Mouse (Mus musculus): ENCODE results near the gene Cfap126.

- TF ChIP-seq POLR2A (IDR thresholded peaks at IDR 0.05; ENCODE audit: control insufficient read depth in 1 of 2, insufficient read depth in 1 of 2, low read depth in 1 of 2, low read length in 2 of 2, poor library complexity in 1 of 2) (no peak), CTCF (IDR thresholded peaks at IDR 0.05 in 2 of 3, conservative IDR thresholded peaks at IDR 0.05 in 1 of 3; ENCODE audit: control insufficient read depth in 1 of 3, insufficient read depth in 1 of 3, low read depth in 2 of 3, low read length in 3 of 3, poor library complexity in 1 of 3, severe bottlenecking in 1 of 3) (no peak), NRF1 (IDR thresholded peaks at IDR 0.05; ENCODE audit: insufficient read depth, low read depth, low read length, poor library complexity, severe bottlenecking) (no peak), GATA1 (IDR thresholded peaks at IDR 0.05; ENCODE audit: low read depth, low read length) (no peak), MEF2A (IDR thresholded peaks at IDR 0.05; ENCODE audit: extremely low read depth, insufficient replicate concordance, low read depth, low read length, poor library complexity, severe bottlenecking) (no peak)
Observed at GRCm38 (mm10) chr1:171168906-171169305, 55.2 kb downstream of the Cfap126 start.

Measured in MEL (cell line).